In genomic region chr4:131400756-131401155, GRCm38 (mm10) we compare ENCODE assay signal across 10 mouse cellular contexts.
DNase-seq lines count a peak whose midpoint lies in the region; ATAC-seq and TF ChIP-seq lines count a peak whose summit lies in the region.
"Had no signal": no experiment of that assay in that cellular context is flagged by ENCODE, and none has a peak within 500 bp of the region (broad histone marks: within the 10 kb centered on the region; RNA-seq: fewer than 3 reads in every experiment).

No protein-coding gene starts in this region.

- H3K27ac ChIP-seq in kidney, embryonic 14.5 days (ENCODE audit: low read depth, low read length) = no peak overlapping the region
- H3K27ac ChIP-seq in embryonic facial prominence, embryonic 10.5 days (replicated peaks) = no peak overlapping the region
- no peak overlapping the region for H3K27ac ChIP-seq in liver, adult 2 months (replicated peaks; ENCODE audit: insufficient read depth, low read depth, low read length)
- H3K27ac ChIP-seq: embryonic facial prominence, embryonic 12.5 days; neural tube, embryonic 12.5 days had no signal

- no peaks in the 10 kb centered on the region for H3K9me3 ChIP-seq in kidney, embryonic 14.5 days (ENCODE audit: control insufficient read depth, low read length)
- peaks cover 4% of the 10 kb centered on the region; the same call in 1 of the 2 replicates for H3K9me3 ChIP-seq in embryonic facial prominence, embryonic 10.5 days
- H3K9me3 ChIP-seq: embryonic facial prominence, embryonic 12.5 days; neural tube, embryonic 12.5 days had no signal

- peak; percentile 21 for DNase-seq in kidney, adult 11 months
- DNase-seq in ES-CJ7 (ENCODE audit: low read depth, low spot score) = peak; percentile 50
- DNase-seq in adrenal gland, postnatal 25 days = peak; percentile 79
- peak; percentile 68 for DNase-seq in embryonic facial prominence, embryonic 10.5 days (ENCODE audit: low spot score)
- peak; percentile 2 for DNase-seq in liver, adult 2 months (ENCODE audit: extremely low read depth, low read depth, low spot score)
- DNase-seq in skeletal muscle tissue, adult 2 months (ENCODE audit: low read depth, low spot score) = peak; percentile 4
- DNase-seq in MN1 (ENCODE audit: low spot score) = no peak

- no peaks in the 10 kb centered on the region for H3K36me3 ChIP-seq in kidney, embryonic 14.5 days (ENCODE audit: control insufficient read depth, insufficient read depth, low read length)
- no peaks in the 10 kb centered on the region for H3K36me3 ChIP-seq in embryonic facial prominence, embryonic 10.5 days (replicated peaks)
- H3K36me3 ChIP-seq in liver, adult 2 months (ENCODE audit: control insufficient read depth, insufficient read depth, low read length) = no peaks in the 10 kb centered on the region
- H3K36me3 ChIP-seq: embryonic facial prominence, embryonic 12.5 days; neural tube, embryonic 12.5 days had no signal

- no peak for ATAC-seq in kidney, embryonic 14.5 days (ENCODE audit: low FRiP score, low TSS enrichment)

- H3K4me1 ChIP-seq in kidney, embryonic 14.5 days (ENCODE audit: control insufficient read depth, insufficient read depth, low read length) = peaks cover 6% of the 10 kb centered on the region; the same call in 1 of the 2 replicates
- H3K4me1 ChIP-seq in embryonic facial prominence, embryonic 10.5 days = peaks cover 19% of the 10 kb centered on the region
- H3K4me1 ChIP-seq in liver, adult 2 months (ENCODE audit: control insufficient read depth, insufficient read depth, low read length) = no peaks in the 10 kb centered on the region

- 21% methylated on average over 11 of the region's 11 CpGs for WGBS in kidney, embryonic 14.5 days
- 25% methylated on average over 11 of the region's 11 CpGs for WGBS in embryonic facial prominence, embryonic 10.5 days
- WGBS in liver, adult 2 months = 15% methylated on average over 11 of the region's 11 CpGs

- H3K9ac ChIP-seq in kidney, embryonic 14.5 days (ENCODE audit: low read depth, low read length) = no peak overlapping the region
- H3K9ac ChIP-seq in liver, adult 2 months (ENCODE audit: low read depth, low read length) = no peak overlapping the region
- H3K9ac ChIP-seq: embryonic facial prominence, embryonic 12.5 days; neural tube, embryonic 12.5 days had no signal

- H3K4me3 ChIP-seq in kidney, embryonic 14.5 days (ENCODE audit: low read length) = no peak overlapping the region
- no peak overlapping the region for H3K4me3 ChIP-seq in embryonic facial prominence, embryonic 10.5 days
- no peak overlapping the region for H3K4me3 ChIP-seq in liver, adult 2 months (ENCODE audit: insufficient read depth, low read depth, low read length)
- H3K4me3 ChIP-seq: embryonic facial prominence, embryonic 12.5 days; neural tube, embryonic 12.5 days had no signal

- H3K27me3 ChIP-seq in kidney, embryonic 14.5 days (ENCODE audit: control insufficient read depth, insufficient read depth, low read length) = no peaks in the 10 kb centered on the region
- peaks cover 8% of the 10 kb centered on the region; the same call in 1 of the 2 replicates for H3K27me3 ChIP-seq in embryonic facial prominence, embryonic 10.5 days (replicated peaks; ENCODE audit: low read depth, poor library complexity, severe bottlenecking)
- H3K27me3 ChIP-seq in liver, adult 2 months (ENCODE audit: control insufficient read depth, insufficient read depth, low read length) = no peaks in the 10 kb centered on the region
- H3K27me3 ChIP-seq: embryonic facial prominence, embryonic 12.5 days; neural tube, embryonic 12.5 days had no signal

- H3K79me2 ChIP-seq in liver, adult 2 months (ENCODE audit: control insufficient read depth, insufficient read depth, low read length) = no peaks in the 10 kb centered on the region

- no peak overlapping the region for H3K4me2 ChIP-seq in kidney, embryonic 14.5 days (replicated peaks; ENCODE audit: low read depth, low read length)
- H3K4me2 ChIP-seq: embryonic facial prominence, embryonic 12.5 days; neural tube, embryonic 12.5 days had no signal

- TF ChIP-seq CTCF in liver, adult 2 months (IDR thresholded peaks at IDR 0.05; ENCODE audit: low read depth, low read length) = peak; percentile 71

- TF ChIP-seq POLR2A in liver, adult 2 months (IDR thresholded peaks at IDR 0.05; ENCODE audit: extremely low read depth, insufficient read depth, low read length) = no peak
